Mouse (Mus musculus): ENCODE data around the gene Htra1.

Gene Htra1

GRCm38 (mm10) chr7:131011901-131012300 lies 76.0 kb downstream of the Htra1 start:
- DNase-seq (ENCODE audit: low spot score in 2 of 2), result no peak

GRCm38 (mm10) chr7:131019181-131019580 lies 83.3 kb downstream of the Htra1 start:
- DNase-seq (ENCODE audit: low spot score in 2 of 2), result no peak

- DNase-seq (ENCODE audit: low spot score in 2 of 2), result no peak
These were observed 88.9 kb downstream of the Htra1 start for GRCm38 (mm10) chr7:131024807-131025206.

GRCm38 (mm10) chr7:131027557-131027956 lies 91.6 kb downstream of the Htra1 start:
- no peak for DNase-seq (ENCODE audit: low spot score in 2 of 2)

GRCm38 (mm10) chr7:131031755-131032154 lies 95.8 kb downstream of the Htra1 start, which contains the start of gene Dmbt1:
Dmbt1 (plus strand) TSS chr7:131032053.
- DNase-seq (ENCODE audit: low spot score in 2 of 2), result no peak
